In the genomic region with DNA sequence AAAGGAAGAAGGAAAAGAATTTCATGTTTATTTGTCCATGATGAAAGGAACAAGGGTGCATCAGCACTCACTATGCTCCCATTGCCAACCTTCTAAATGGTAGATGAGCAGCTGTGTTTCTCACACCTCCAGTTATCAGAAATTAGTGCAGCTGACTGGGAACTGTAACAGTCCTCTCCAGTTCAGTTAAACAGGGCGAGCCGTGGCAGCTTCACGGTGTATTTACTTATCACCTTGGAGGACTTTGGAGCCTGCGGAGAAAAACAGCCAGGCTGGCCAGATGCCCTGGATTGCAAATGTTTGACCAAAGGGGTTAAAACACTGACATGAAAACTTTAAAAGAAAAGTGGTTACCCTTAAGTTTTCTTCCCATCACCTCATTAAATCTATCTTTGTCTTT, we compare ENCODE assay signal across 11 mouse cellular contexts.
A peak's percentile ranks its signal among the peaks of the same experiment; 100 is the strongest.
DNase-seq lines count a peak whose midpoint lies in the region; ATAC-seq and TF ChIP-seq lines count a peak whose summit lies in the region.
"Had no signal": no experiment of that assay in that cellular context is flagged by ENCODE, and none has a peak within 500 bp of the region (broad histone marks: within the 10 kb centered on the region; RNA-seq: fewer than 3 reads in every experiment).

No protein-coding gene starts in this region.

- H3K9ac ChIP-seq in kidney, embryonic 16.5 days (replicated peaks; ENCODE audit: low read length), result no peak overlapping the region
- no peak overlapping the region for H3K9ac ChIP-seq in intestine, embryonic 14.5 days (ENCODE audit: low read length)
- H3K9ac ChIP-seq in liver, embryonic 15.5 days, result no peak overlapping the region
- H3K9ac ChIP-seq: hindbrain, embryonic 15.5 days; limb, embryonic 13.5 days had no signal

- H3K4me1 ChIP-seq in kidney, adult 2 months (ENCODE audit: control insufficient read depth, insufficient read depth, low read length), result peaks cover 4% of the 10 kb centered on the region; the same call in 1 of the 2 replicates
- H3K4me1 ChIP-seq in kidney, embryonic 16.5 days (ENCODE audit: insufficient read depth, low read length), result no peaks in the 10 kb centered on the region
- no peaks in the 10 kb centered on the region for H3K4me1 ChIP-seq in intestine, embryonic 14.5 days (replicated peaks; ENCODE audit: control insufficient read depth, insufficient read depth, low read length)
- no peaks in the 10 kb centered on the region for H3K4me1 ChIP-seq in liver, embryonic 15.5 days (replicated peaks)
- H3K4me1 ChIP-seq: forebrain, embryonic 10.5 days; hindbrain, embryonic 15.5 days had no signal

- H3K4me3 ChIP-seq in kidney, adult 2 months (ENCODE audit: insufficient read depth, low read depth, low read length), result no peak overlapping the region
- H3K4me3 ChIP-seq in kidney, embryonic 16.5 days (ENCODE audit: low read length), result no peak overlapping the region
- H3K4me3 ChIP-seq in intestine, embryonic 14.5 days (ENCODE audit: low read depth, low read length), result no peak overlapping the region
- H3K4me3 ChIP-seq in liver, embryonic 15.5 days (replicated peaks), result no peak overlapping the region
- H3K4me3 ChIP-seq: forebrain, embryonic 10.5 days; hindbrain, embryonic 15.5 days; limb, embryonic 13.5 days had no signal

- H3K36me3 ChIP-seq in kidney, adult 2 months (ENCODE audit: control insufficient read depth, insufficient read depth, low read length), result no peaks in the 10 kb centered on the region
- H3K36me3 ChIP-seq in kidney, embryonic 16.5 days (ENCODE audit: insufficient read depth, low read length), result no peaks in the 10 kb centered on the region
- H3K36me3 ChIP-seq in intestine, embryonic 14.5 days (ENCODE audit: control insufficient read depth, insufficient read depth, low read length), result no peaks in the 10 kb centered on the region
- H3K36me3 ChIP-seq in liver, embryonic 15.5 days (replicated peaks), result no peaks in the 10 kb centered on the region
- H3K36me3 ChIP-seq: forebrain, embryonic 10.5 days; hindbrain, embryonic 15.5 days; limb, embryonic 13.5 days had no signal

- DNase-seq in kidney, adult 2 months, result peak; percentile 93
- peak; percentile 57 for DNase-seq in intestine, embryonic 14.5 days (ENCODE audit: low spot score)
- DNase-seq in yolk sac, embryonic 10.5 days (ENCODE audit: low spot score), result peak; percentile 77
- no peak for DNase-seq in cerebellum, postnatal 36 days
- DNase-seq in layer of hippocampus, adult 9-10 months (ENCODE audit: low spot score), result no peak

- H3K4me2 ChIP-seq in kidney, embryonic 16.5 days (replicated peaks; ENCODE audit: low read depth, low read length), result no peak overlapping the region
- H3K4me2 ChIP-seq in intestine, embryonic 14.5 days (ENCODE audit: low read length), result no peak overlapping the region
- H3K4me2 ChIP-seq in liver, embryonic 15.5 days, result no peak overlapping the region
- H3K4me2 ChIP-seq: hindbrain, embryonic 15.5 days; limb, embryonic 13.5 days had no signal

- TF ChIP-seq CTCF in kidney, adult 2 months (conservative IDR thresholded peaks at IDR 0.05; ENCODE audit: insufficient read depth, insufficient read length, low read depth, low read length), result no peak

- ATAC-seq in kidney, embryonic 16.5 days (ENCODE audit: low FRiP score, low TSS enrichment), result no peak
- ATAC-seq in intestine, embryonic 14.5 days (replicated peaks; ENCODE audit: low FRiP score, low TSS enrichment, low read depth), result peak; percentile 72; the same call in 1 of the 2 replicates
- ATAC-seq in liver, embryonic 15.5 days (ENCODE audit: insufficient read depth), result peak; percentile 70
- no peak for ATAC-seq in activated CD4-positive, CD25-positive, alpha-beta regulatory T cell, adult 4 months

- H3K9me3 ChIP-seq in kidney, embryonic 16.5 days (ENCODE audit: low read length), result no peaks in the 10 kb centered on the region
- H3K9me3 ChIP-seq in intestine, embryonic 14.5 days (ENCODE audit: control insufficient read depth, low read length), result no peaks in the 10 kb centered on the region
- no peaks in the 10 kb centered on the region for H3K9me3 ChIP-seq in liver, embryonic 15.5 days (replicated peaks)
- H3K9me3 ChIP-seq: forebrain, embryonic 10.5 days; hindbrain, embryonic 15.5 days; limb, embryonic 13.5 days had no signal

- peak overlapping the region; percentile 63 for H3K27ac ChIP-seq in kidney, adult 2 months (ENCODE audit: insufficient read depth, low read depth, low read length)
- H3K27ac ChIP-seq in kidney, embryonic 16.5 days (ENCODE audit: low read length), result no peak overlapping the region
- H3K27ac ChIP-seq in intestine, embryonic 14.5 days (ENCODE audit: low read depth), result no peak overlapping the region
- H3K27ac ChIP-seq in liver, embryonic 15.5 days (replicated peaks), result no peak overlapping the region; the same call in 1 of the 2 replicates
- H3K27ac ChIP-seq: forebrain, embryonic 10.5 days; hindbrain, embryonic 15.5 days; limb, embryonic 13.5 days had no signal

- H3K27me3 ChIP-seq in kidney, adult 2 months (replicated peaks; ENCODE audit: control insufficient read depth, insufficient read depth, low read length), result no peaks in the 10 kb centered on the region
- H3K27me3 ChIP-seq in kidney, embryonic 16.5 days (ENCODE audit: insufficient read depth, low read length), result no peaks in the 10 kb centered on the region
- no peaks in the 10 kb centered on the region for H3K27me3 ChIP-seq in intestine, embryonic 14.5 days (replicated peaks; ENCODE audit: control insufficient read depth, insufficient read depth, low read length)
- H3K27me3 ChIP-seq in liver, embryonic 15.5 days, result no peaks in the 10 kb centered on the region
- H3K27me3 ChIP-seq: hindbrain, embryonic 15.5 days; limb, embryonic 13.5 days had no signal

- 21% methylated on average over 4 of the region's 4 CpGs for WGBS in kidney, adult 2 months
- WGBS in kidney, embryonic 16.5 days, result 16% methylated on average over 4 of the region's 4 CpGs
- WGBS in intestine, embryonic 14.5 days, result 12% methylated on average over 4 of the region's 4 CpGs
- 51% methylated on average over 4 of the region's 4 CpGs for WGBS in liver, embryonic 15.5 days (ENCODE audit: insufficient replicate concordance)

- TF ChIP-seq POLR2A in kidney, adult 2 months (IDR thresholded peaks at IDR 0.05; ENCODE audit: low read depth, low read length), result no peak

Comparison
In these comparisons a context has a peak if more than half of its experiments do, and no peak if none do; other contexts are left out.
1. DNase-seq: peak in kidney, adult 2 months (single experiment), intestine, embryonic 14.5 days (single experiment) and yolk sac, embryonic 10.5 days (single experiment); none in cerebellum, postnatal 36 days (0 of 2) and layer of hippocampus, adult 9-10 months (single experiment).
2. ATAC-seq: peak in intestine, embryonic 14.5 days (single experiment) and liver, embryonic 15.5 days (single experiment); none in kidney, embryonic 16.5 days (single experiment) and activated CD4-positive, CD25-positive, alpha-beta regulatory T cell, adult 4 months (single experiment).